Mouse (Mus musculus): ENCODE measurements around the gene Ebp. TPM values are rescaled to one million over a fixed set of nuclear protein-coding genes. Genes with fewer than 3 reads are reported as not detected.

Ebp gene
- total RNA-seq, 2 experiments from 2014 or later = 11.3 to 11.8 TPM

Other genes with a start within 250 kb of the Ebp start
- gene Hdac6, start 245.6 kb downstream of the Ebp start, total RNA-seq (2021) = 1 to 10 TPM; 5.0 to 5.5 TPM
- gene Gata1, start 215.4 kb downstream of the Ebp start, total RNA-seq (2021) = under 1 TPM in 1 of 2 experiments, not detected in 1; 0.21 TPM
- not detected for gene Glod5, start 175.0 kb downstream of the Ebp start, total RNA-seq (2021)
- gene Suv39h1, start 118.8 kb downstream of the Ebp start, total RNA-seq (2021) = 1 to 10 TPM; 5.2 to 5.5 TPM
- under 1 TPM; 0.84 to 0.93 TPM for gene Was, start 103.0 kb downstream of the Ebp start, total RNA-seq (2021)
- 10 to 100 TPM; 19.6 to 20.6 TPM for gene Wdr13, start 60.6 kb downstream of the Ebp start, total RNA-seq (2021)
- gene Rbm3, start 47.6 kb downstream of the Ebp start, total RNA-seq (2021) = 100 to 1,000 TPM; 179 to 195 TPM
- gene Tbc1d25, start 17.3 kb downstream of the Ebp start, total RNA-seq (2021) = 1 to 10 TPM; 2.5 to 3.7 TPM
- 1 to 10 TPM; 3.3 to 4.7 TPM for gene Porcn, start 13.0 kb upstream of the Ebp start, total RNA-seq (2021)
- gene Ftsj1, start 58.9 kb upstream of the Ebp start, total RNA-seq (2021) = 10 to 100 TPM; 11.2 to 12.6 TPM
- gene Slc38a5, start 77.6 kb upstream of the Ebp start, total RNA-seq (2021) = under 1 TPM in 1 of 2 experiments, not detected in 1; 0.27 TPM
- not detected for gene Ssxb10, start 133.9 kb upstream of the Ebp start, total RNA-seq (2021)
- not detected for gene Ssxb9, start 173.5 kb upstream of the Ebp start, total RNA-seq (2021)
- gene Ssxb1, start 219.8 kb upstream of the Ebp start, total RNA-seq (2021) = not detected

Measured in gastrocnemius, postnatal 14 days (tissue).